Mouse (Mus musculus) embryonic facial prominence, embryonic 11.5 days (tissue): ENCODE measurements at regions not wholly inside any gene's neighbourhood (a gene's known extent, or its start where the extent isn't known, plus 50 kb on each side); places are given as distances from the start of the nearest gene placed in this dataset.

Source experiments
- ATAC-seq: fragments of 200-750 bp; cut with Nextera tagmentation; replicated peaks from 2 replicates; pipeline ENCODE4 v1.8.0; 2017; ENCODE audit warnings: low read depth; ENCODE audit not compliant: insufficient number of reproducible peaks, low FRiP score, low TSS enrichment
- DNase-seq: peaks from one replicate; pipeline ENCODE4 v3.0.0-alpha.2; 2015; ENCODE audit warnings: low spot score
- H3K27ac ChIP-seq: fragments of 300-500 bp; sonication (generic); replicated peaks from 2 replicates; pipeline ENCODE4 v1.5.1; 2014; ENCODE audit warnings: mild to moderate bottlenecking, low read depth, low read length, control low read depth
- H3K27me3 ChIP-seq: fragments of 300-500 bp; sonication (generic); 2 replicates; pipeline ENCODE4 v1.6.1; 2014; ENCODE audit warnings: mild to moderate bottlenecking, low read length, moderate library complexity, mixed read lengths; ENCODE audit not compliant: control insufficient read depth, insufficient read depth
- H3K36me3 ChIP-seq: fragments of 300-500 bp; sonication (generic); replicated peaks from 2 replicates; pipeline ENCODE4 v1.6.1; 2014; ENCODE audit warnings: low read depth, mild to moderate bottlenecking, low read length, moderate library complexity, mixed read lengths; ENCODE audit not compliant: control insufficient read depth, insufficient read depth
- H3K4me1 ChIP-seq: fragments of 300-500 bp; sonication (generic); 2 replicates; pipeline ENCODE4 v1.6.1; 2014; ENCODE audit warnings: low read length, mixed read lengths; ENCODE audit not compliant: control insufficient read depth, insufficient read depth
- H3K4me2 ChIP-seq: fragments of 300-500 bp; sonication (generic); 2 replicates; pipeline ENCODE4 v1.6.1; 2014; ENCODE audit warnings: low read depth, mild to moderate bottlenecking, control low read depth, low read length, moderate library complexity
- H3K4me3 ChIP-seq: fragments of 300-500 bp; sonication (generic); 2 replicates; pipeline ENCODE4 v1.5.1; 2014; ENCODE audit warnings: low read depth, low read length, control low read depth
- H3K9ac ChIP-seq: fragments of 300-500 bp; sonication (generic); replicated peaks from 2 replicates; pipeline ENCODE4 v1.6.1; 2014; ENCODE audit warnings: mild to moderate bottlenecking, control low read depth, low read length
- H3K9me3 ChIP-seq: fragments of 300-500 bp; sonication (generic); replicated peaks from 2 replicates; pipeline ENCODE4 v1.6.1; 2016; ENCODE audit warnings: mild to moderate bottlenecking, low read length, inconsistent platforms, mixed read lengths; ENCODE audit not compliant: control insufficient read depth
- WGBS: fragments of 180-500 bp; shearing (Covaris S2); extraction: QIAGEN DNeasy Blood & Tissue Kit; methylation state at CpG from one replicate; pipeline ENCODE4 v1.1.7; 2014; 5-methylcytosine and 5-hydroxymethylcytosine counted together

DNA sequence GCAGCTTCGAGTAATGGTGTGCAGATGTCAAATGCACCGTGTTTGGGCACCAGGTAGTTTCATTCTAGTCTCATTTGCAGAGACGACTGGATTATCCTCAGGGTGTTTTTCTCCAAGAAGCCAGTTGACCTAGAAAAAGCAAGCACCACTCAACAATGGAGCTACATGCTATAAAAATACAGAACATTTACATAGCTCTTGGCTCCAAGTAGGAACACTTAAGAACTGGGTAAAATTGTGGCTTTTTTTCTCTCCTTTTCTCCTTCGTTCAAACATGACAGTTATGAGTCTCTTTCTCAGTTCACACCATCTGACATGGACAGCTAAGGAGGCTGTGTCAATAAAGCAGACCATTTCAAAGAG lies 485.8 kb downstream of the Slc4a3 start:
- WGBS: 28% methylated on average over 4 of the region's 4 CpGs
- H3K4me1 ChIP-seq: no peaks in the 10 kb centered on the region
- H3K4me2 ChIP-seq: no peak overlapping the region
- no peaks in the 10 kb centered on the region for H3K36me3 ChIP-seq
- H3K27me3 ChIP-seq: no peaks in the 10 kb centered on the region
- DNase-seq (no peak), ATAC-seq (no peak)
- H3K9ac ChIP-seq: no peak overlapping the region
- no peak overlapping the region for H3K4me3 ChIP-seq
- no peak overlapping the region for H3K27ac ChIP-seq
- H3K9me3 ChIP-seq: no peaks in the 10 kb centered on the region

DNA sequence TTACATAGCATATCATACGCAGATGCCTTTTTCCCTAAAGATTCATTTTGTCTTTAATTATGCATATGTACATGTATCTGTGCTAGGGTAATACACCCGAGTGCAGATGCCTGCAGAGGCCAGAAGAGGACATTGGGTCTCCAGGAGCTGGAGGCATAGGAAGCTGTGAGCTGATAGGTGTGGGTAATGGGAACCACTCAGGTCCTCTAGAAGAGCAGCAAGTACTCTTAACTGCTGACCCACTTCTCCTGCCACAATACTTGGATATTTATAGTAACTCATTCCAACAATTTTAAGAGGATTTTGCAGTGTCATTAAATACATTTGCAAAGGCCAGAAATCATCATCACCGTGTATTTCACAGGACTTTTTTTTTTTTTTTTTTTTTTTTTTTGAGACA lies 486.6 kb downstream of the Slc4a3 start:
- no peak overlapping the region for H3K4me2 ChIP-seq
- H3K36me3 ChIP-seq: no peaks in the 10 kb centered on the region
- DNase-seq (no peak), ATAC-seq (no peak)
- WGBS: 85% methylated on average over 3 of the region's 3 CpGs
- H3K9me3 ChIP-seq: no peaks in the 10 kb centered on the region
- no peak overlapping the region for H3K4me3 ChIP-seq
- H3K27me3 ChIP-seq: no peaks in the 10 kb centered on the region
- no peak overlapping the region for H3K9ac ChIP-seq
- no peak overlapping the region for H3K27ac ChIP-seq
- H3K4me1 ChIP-seq: no peaks in the 10 kb centered on the region

DNA sequence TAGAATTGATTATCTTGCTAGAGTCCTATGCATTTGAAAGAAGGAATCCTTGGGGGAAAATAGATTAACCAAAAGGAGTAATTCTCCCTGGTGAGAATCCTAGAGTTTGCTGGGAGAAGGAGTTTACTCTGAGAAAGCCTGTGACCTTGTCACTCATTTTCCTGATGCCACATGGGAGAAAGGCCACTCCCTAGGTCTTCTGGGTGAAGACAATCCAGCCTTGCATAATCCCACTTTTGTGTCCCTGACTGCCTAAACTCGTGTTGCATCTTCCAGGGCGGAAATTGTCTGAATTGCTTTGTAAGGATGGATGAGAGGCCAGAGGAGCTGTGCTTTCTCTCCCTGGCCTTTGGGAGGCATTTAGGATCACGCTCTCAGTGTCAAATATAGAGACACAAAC lies 490.2 kb downstream of the Slc4a3 start:
- no peak overlapping the region for H3K9ac ChIP-seq
- H3K4me3 ChIP-seq: no peak overlapping the region
- no peaks in the 10 kb centered on the region for H3K36me3 ChIP-seq
- no peak for ATAC-seq
- no peak overlapping the region for H3K27ac ChIP-seq
- H3K27me3 ChIP-seq: no peaks in the 10 kb centered on the region
- no peak for DNase-seq
- no peaks in the 10 kb centered on the region for H3K9me3 ChIP-seq
- 33% methylated on average over 3 of the region's 3 CpGs for WGBS
- no peaks in the 10 kb centered on the region; the same call in 1 of the 2 replicates for H3K4me1 ChIP-seq
- no peak overlapping the region for H3K4me2 ChIP-seq

DNA sequence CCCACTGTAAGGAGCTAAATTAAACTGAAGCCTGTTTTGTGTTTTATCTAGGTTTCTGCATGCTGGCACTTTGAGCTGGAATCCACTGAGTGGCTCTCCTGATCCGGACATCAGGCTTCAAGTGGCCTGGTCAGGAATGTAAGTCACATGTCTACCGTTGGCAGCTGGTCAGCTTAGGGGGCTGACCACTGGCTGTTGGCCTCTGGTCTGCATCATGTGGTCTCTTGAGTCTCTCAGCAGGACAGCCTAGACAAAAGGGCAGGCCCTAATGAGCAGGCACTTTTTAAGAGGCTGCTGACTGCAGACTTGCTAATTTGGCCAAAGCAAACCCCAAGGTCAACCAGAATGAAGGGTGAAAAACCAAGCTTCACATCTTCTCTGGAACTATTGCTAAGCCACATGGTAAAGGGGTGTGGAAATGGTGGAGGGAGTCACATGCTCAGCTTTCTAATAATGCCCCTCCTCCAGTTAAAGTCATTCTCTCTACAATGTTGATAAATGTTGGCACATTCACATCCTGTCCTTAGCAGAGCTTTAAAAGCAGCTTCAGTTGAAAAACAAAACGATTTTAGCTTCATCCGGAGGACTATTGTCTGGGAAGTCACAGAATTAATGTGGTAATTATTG lies 493.1 kb downstream of the Slc4a3 start:
- Histone ChIP-seq H3K4me1 (no peaks in the 10 kb centered on the region; the same call in 1 of the 2 replicates), H3K27me3 (no peaks in the 10 kb centered on the region), H3K9ac (no peak overlapping the region), H3K9me3 (no peaks in the 10 kb centered on the region), H3K27ac (no peak overlapping the region), H3K4me3 (no peak overlapping the region), H3K36me3 (no peaks in the 10 kb centered on the region), H3K4me2 (no peak overlapping the region)
- 55% methylated on average over 4 of the region's 4 CpGs for whole genome bisulfite sequencing
- no peak for ATAC-seq
- no peak for DNase-seq

DNA sequence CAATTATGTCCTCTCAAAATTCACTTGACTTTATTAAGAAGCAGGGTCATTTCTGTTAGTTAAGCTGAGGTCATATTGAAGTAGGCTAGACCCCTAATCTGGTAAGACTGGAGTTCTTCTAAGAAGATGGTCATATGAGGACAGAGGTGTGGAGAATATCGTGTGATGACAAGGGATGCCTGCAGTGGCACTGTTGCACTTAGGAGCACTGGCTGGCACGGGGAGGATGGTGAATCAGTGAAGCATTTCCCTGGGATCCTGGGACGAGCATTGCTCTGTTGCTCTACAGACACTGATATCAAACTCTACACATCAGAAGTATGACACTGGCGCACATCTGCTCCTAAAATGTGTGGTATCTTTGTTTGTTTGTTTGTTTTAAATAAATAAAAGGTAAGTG lies 493.6 kb downstream of the Slc4a3 start:
- no peak overlapping the region for H3K4me2 ChIP-seq
- no peaks in the 10 kb centered on the region; the same call in 1 of the 2 replicates for H3K4me1 ChIP-seq
- no peak overlapping the region for H3K4me3 ChIP-seq

DNA sequence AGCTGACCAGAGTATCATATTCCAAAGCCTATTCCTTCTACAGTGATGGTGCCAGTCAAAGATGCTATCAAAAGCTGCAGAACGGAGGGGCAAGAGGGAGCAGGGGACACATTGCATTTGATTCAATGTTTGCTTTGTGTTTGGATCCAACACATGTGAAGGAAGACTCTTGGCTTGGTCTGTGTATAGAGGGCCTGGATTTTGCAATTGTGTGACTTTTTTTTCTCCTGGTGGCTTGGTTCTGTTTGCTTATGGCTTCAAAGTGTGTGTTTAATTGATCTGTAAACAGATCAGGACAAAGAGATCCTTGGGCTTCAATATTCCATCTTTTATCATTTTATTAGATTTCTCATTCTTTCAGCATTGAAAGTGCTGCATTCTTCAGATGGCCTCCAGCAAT lies 504.2 kb downstream of the Slc4a3 start:
- no peaks in the 10 kb centered on the region for H3K27me3 ChIP-seq
- 57% methylated on average over 1 of the region's 1 CpGs for whole genome bisulfite sequencing
- ATAC-seq: no peak

More for the DNA sequence above, 493.6 kb downstream of the Slc4a3 start:
- Histone ChIP-seq H3K9me3 (no peaks in the 10 kb centered on the region), H3K9ac (no peak overlapping the region), H3K27ac (no peak overlapping the region), H3K36me3 (no peaks in the 10 kb centered on the region), H3K27me3 (no peaks in the 10 kb centered on the region)
- DNase-seq: no peak
- WGBS: 80% methylated on average over 4 of the region's 4 CpGs
- no peak for ATAC-seq

DNA sequence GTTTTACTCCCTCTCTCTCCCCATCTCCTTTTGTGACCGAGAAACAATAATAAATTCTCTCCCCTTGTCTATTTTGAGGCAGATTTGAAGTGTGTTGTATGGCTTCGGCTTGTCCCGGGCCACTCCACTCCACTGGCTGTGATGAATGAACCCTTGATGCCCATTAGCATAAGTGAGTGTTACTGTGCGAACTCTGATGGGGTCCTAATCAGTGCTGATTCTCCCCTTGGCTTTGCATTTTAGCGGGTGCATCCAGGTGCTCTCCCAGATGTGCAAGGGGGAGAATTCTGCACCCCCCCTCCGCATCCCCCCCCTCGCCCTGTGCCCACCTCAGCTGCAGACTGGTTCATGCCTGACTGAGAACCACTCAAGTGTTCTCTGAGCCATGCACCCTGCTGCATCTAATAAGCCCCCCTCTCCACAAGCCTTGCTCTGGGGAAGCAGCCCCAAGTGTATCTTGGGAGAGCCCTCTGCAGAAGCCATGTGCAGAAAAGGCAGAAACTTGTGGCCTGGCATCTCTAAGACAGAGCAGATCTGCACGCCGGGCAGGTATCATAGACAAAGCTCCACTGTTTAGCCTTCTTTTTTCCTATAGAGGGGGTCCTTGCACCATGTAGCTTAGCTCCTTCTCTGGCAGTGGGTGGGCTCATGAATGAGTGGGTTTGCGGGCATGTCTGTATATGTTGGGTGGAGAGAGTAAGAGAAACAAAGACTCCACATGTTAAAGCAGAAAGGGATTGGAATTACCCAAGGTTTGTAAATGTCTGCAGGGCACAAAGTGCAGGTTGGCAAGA lies 507.5 kb downstream of the Slc4a3 start:
- ATAC-seq (no peak), DNase-seq (no peak)
- H3K4me1 ChIP-seq: no peaks in the 10 kb centered on the region
- no peaks in the 10 kb centered on the region for H3K36me3 ChIP-seq
- H3K4me2 ChIP-seq: no peak overlapping the region
- WGBS: 71% methylated on average over 10 of the region's 10 CpGs
- H3K9me3 ChIP-seq: no peaks in the 10 kb centered on the region
- no peak overlapping the region for H3K27ac ChIP-seq
- no peak overlapping the region for H3K9ac ChIP-seq
- H3K4me3 ChIP-seq: no peak overlapping the region
- no peaks in the 10 kb centered on the region for H3K27me3 ChIP-seq

More for the DNA sequence above, 504.2 kb downstream of the Slc4a3 start:
- DNase-seq: no peak
- no peaks in the 10 kb centered on the region for H3K4me1 ChIP-seq
- no peaks in the 10 kb centered on the region for H3K36me3 ChIP-seq
- no peak overlapping the region for H3K27ac ChIP-seq
- H3K9ac ChIP-seq: no peak overlapping the region
- no peak overlapping the region for H3K4me2 ChIP-seq
- H3K9me3 ChIP-seq: no peaks in the 10 kb centered on the region
- H3K4me3 ChIP-seq: no peak overlapping the region

DNA sequence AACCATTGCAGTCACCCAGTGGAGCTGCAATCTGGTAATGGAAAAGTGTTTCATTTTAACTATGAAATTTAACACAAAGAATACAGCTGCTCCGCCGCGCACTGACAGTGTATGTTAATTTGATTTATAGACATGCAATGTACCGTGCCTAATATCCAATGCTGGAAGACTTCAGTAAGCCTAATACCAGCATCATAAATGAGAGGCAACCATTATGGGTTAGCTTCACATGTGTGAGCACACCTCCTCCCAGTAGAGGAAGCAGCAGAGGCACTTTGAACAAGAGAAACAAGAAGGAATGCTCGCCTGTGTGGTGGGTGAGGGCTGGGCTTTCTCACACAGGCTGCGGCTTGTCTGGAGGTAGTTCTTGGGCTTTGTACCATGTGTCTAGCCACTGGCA lies 519.7 kb downstream of the Slc4a3 start:
- Histone ChIP-seq H3K4me2 (no peak overlapping the region), H3K27me3 (no peaks in the 10 kb centered on the region), H3K4me1 (no peaks in the 10 kb centered on the region), H3K4me3 (no peak overlapping the region), H3K9ac (no peak overlapping the region), H3K36me3 (no peaks in the 10 kb centered on the region), H3K9me3 (no peaks in the 10 kb centered on the region), H3K27ac (no peak overlapping the region)
- no peak for DNase-seq
- no peak for ATAC-seq
- 83% methylated on average over 6 of the region's 6 CpGs for WGBS
